Mouse (Mus musculus): ENCODE measurements at regions not wholly inside any gene's neighbourhood (a gene's known extent, or its start where the extent isn't known, plus 50 kb on each side); places are given as distances from the start of the nearest gene placed in this dataset.

- no peak for DNase-seq (ENCODE audit: low read depth, low spot score)
Observed at GRCm38 (mm10) chr2:146625166-146625751, 113.1 kb upstream of the Ralgapa2 start.

- no peak for DNase-seq (ENCODE audit: low read depth, low spot score)
Observed at GRCm38 (mm10) chr2:146626531-146626930, 114.4 kb upstream of the Ralgapa2 start.

GRCm38 (mm10) chr2:146630179-146630578 is 118.0 kb upstream of the Ralgapa2 start:
- DNase-seq (ENCODE audit: low read depth, low spot score), result no peak

- no peak for DNase-seq (ENCODE audit: low read depth, low spot score)
Observed at GRCm38 (mm10) chr2:146631098-146631497, 119.0 kb upstream of the Ralgapa2 start.

- peak; percentile 82 for DNase-seq (ENCODE audit: low read depth, low spot score)
Observed at GRCm38 (mm10) chr2:146633329-146634070, 121.4 kb upstream of the Ralgapa2 start.

- DNase-seq (ENCODE audit: low read depth, low spot score), result peak; percentile 4
Observed at GRCm38 (mm10) chr2:146637573-146637972, 125.4 kb upstream of the Ralgapa2 start.

- DNase-seq (ENCODE audit: low read depth, low spot score), result peak; percentile 6
Observed at GRCm38 (mm10) chr2:146646237-146646972, 134.3 kb upstream of the Ralgapa2 start.

GRCm38 (mm10) chr2:146646973-146647282 is 134.8 kb upstream of the Ralgapa2 start:
- DNase-seq (ENCODE audit: low read depth, low spot score), result no peak

- no peak for DNase-seq (ENCODE audit: low read depth, low spot score)
Observed at GRCm38 (mm10) chr2:146661346-146661745, 149.2 kb upstream of the Ralgapa2 start.

- DNase-seq (ENCODE audit: low read depth, low spot score), result no peak
Observed at GRCm38 (mm10) chr2:146672761-146673160, 160.6 kb upstream of the Ralgapa2 start.

- no peak for DNase-seq (ENCODE audit: low read depth, low spot score)
Observed at GRCm38 (mm10) chr2:146681979-146682378, 169.8 kb upstream of the Ralgapa2 start.

GRCm38 (mm10) chr2:146685854-146686507 is 169.7 kb upstream of the Kiz start:
- DNase-seq (ENCODE audit: low read depth, low spot score), result no peak

GRCm38 (mm10) chr2:146688544-146688943 is 167.1 kb upstream of the Kiz start:
- no peak for DNase-seq (ENCODE audit: low read depth, low spot score)

- no peak for DNase-seq (ENCODE audit: low read depth, low spot score)
Observed at GRCm38 (mm10) chr2:146693484-146693883, 162.2 kb upstream of the Kiz start.

GRCm38 (mm10) chr2:146694041-146694440 is 161.6 kb upstream of the Kiz start:
- DNase-seq (ENCODE audit: low read depth, low spot score), result peak; percentile 2

- DNase-seq (ENCODE audit: low read depth, low spot score), result no peak
Observed at GRCm38 (mm10) chr2:146696277-146696676, 159.4 kb upstream of the Kiz start.

GRCm38 (mm10) chr2:146696727-146697126 is 158.9 kb upstream of the Kiz start:
- DNase-seq (ENCODE audit: low read depth, low spot score), result no peak

GRCm38 (mm10) chr2:146710676-146711075 is 145.0 kb upstream of the Kiz start:
- DNase-seq (ENCODE audit: low read depth, low spot score), result peak; percentile 57

- DNase-seq (ENCODE audit: low read depth, low spot score), result no peak
Observed at GRCm38 (mm10) chr2:146721184-146721715, 134.4 kb upstream of the Kiz start.

- DNase-seq (ENCODE audit: low read depth, low spot score), result no peak
Observed at GRCm38 (mm10) chr2:146722351-146723025, 133.2 kb upstream of the Kiz start.

GRCm38 (mm10) chr2:146723172-146723571 is 132.5 kb upstream of the Kiz start:
- no peak for DNase-seq (ENCODE audit: low read depth, low spot score)

Measured in brain, adult 2 months (tissue).